Mouse (Mus musculus) kidney, adult 2 months (tissue): ENCODE results near the gene Eif2b2.

ENCODE experiments used
- CTCF ChIP-seq: fragments of 200-500 bp; conservative IDR thresholded peaks from 2 replicates; pipeline ENCODE4 v1.5.1; 2011; ENCODE audit warnings: low read depth, mild to moderate bottlenecking, control low read depth, low read length, moderate library complexity, mixed read lengths; ENCODE audit not compliant: insufficient read depth, insufficient read length
- POLR2A ChIP-seq: fragments of 200-500 bp; IDR thresholded peaks from one replicate; pipeline ENCODE4 v1.6.1; 2011; ENCODE audit warnings: low read depth, low read length, control low read depth

GRCm38 (mm10) chr12:85271132-85271842 lies 52.0 kb downstream of the Eif2b2 start:
- TF ChIP-seq CTCF (no peak), POLR2A (no peak)
